Mouse (Mus musculus) embryonic facial prominence, embryonic 10.5 days (tissue): ENCODE results near the gene Lrrc59. TPM values are rescaled to one million over a fixed set of nuclear protein-coding genes. Genes with fewer than 3 reads are reported as not detected.

ENCODE experiments used
- DNase-seq: peaks from one replicate; pipeline ENCODE4 v3.0.0-alpha.2; 2017; ENCODE audit warnings: low spot score
- H3K27ac ChIP-seq: fragments of 300-500 bp; sonication (generic); replicated peaks from 2 replicates; pipeline ENCODE4 v1.5.1; 2016; ENCODE audit warnings: mild to moderate bottlenecking
- H3K27me3 ChIP-seq: fragments of 300-500 bp; sonication (generic); replicated peaks from 2 replicates; pipeline ENCODE4 v1.6.1; 2016; ENCODE audit warnings: low read depth, mild to moderate bottlenecking; ENCODE audit not compliant: poor library complexity, severe bottlenecking
- H3K36me3 ChIP-seq: fragments of 300-500 bp; sonication (generic); replicated peaks from 2 replicates; pipeline ENCODE4 v1.6.1; 2016; ENCODE audit warnings: mild to moderate bottlenecking, moderate library complexity
- H3K4me1 ChIP-seq: fragments of 300-500 bp; sonication (generic); 2 replicates; pipeline ENCODE4 v1.6.1; 2016
- H3K4me3 ChIP-seq: fragments of 300-500 bp; sonication (generic); 2 replicates; pipeline ENCODE4 v1.5.1; 2016; ENCODE audit warnings: mild to moderate bottlenecking, moderate library complexity
- H3K9me3 ChIP-seq: fragments of 300-500 bp; sonication (generic); 2 replicates; pipeline ENCODE4 v1.6.1; 2016; ENCODE audit warnings: mild to moderate bottlenecking
- WGBS: fragments of 180-500 bp; shearing (Covaris S2); methylation state at CpG from one replicate; pipeline ENCODE4 v1.1.7; 2016; 5-methylcytosine and 5-hydroxymethylcytosine counted together
- polyA plus RNA-seq: library from polyadenylated mRNA; unstranded; fragments of >200 nt; fragmentation: Nextera tagmentation; extraction: Ambion mirVana; gene quantifications from 2 replicates; pipeline ENCODE4 v1.2.1, GENCODE M21; 2016

Gene Lrrc59
- polyA plus RNA-seq, 1 experiment from 2014 or later = 258 TPM

GRCm38 (mm10) chr11:94610744-94611740, 18.5 kb upstream of the Lrrc59 start:
- DNase-seq = no peak
- Histone ChIP-seq H3K27me3 (peaks cover 9% of the 10 kb centered on the region), H3K4me1 (no peaks in the 10 kb centered on the region), H3K4me3 (no peak overlapping the region), H3K36me3 (no peaks in the 10 kb centered on the region), H3K9me3 (no peaks in the 10 kb centered on the region), H3K27ac (no peak overlapping the region)
- 77% methylated on average over 4 of the region's 4 CpGs for WGBS

DNA sequence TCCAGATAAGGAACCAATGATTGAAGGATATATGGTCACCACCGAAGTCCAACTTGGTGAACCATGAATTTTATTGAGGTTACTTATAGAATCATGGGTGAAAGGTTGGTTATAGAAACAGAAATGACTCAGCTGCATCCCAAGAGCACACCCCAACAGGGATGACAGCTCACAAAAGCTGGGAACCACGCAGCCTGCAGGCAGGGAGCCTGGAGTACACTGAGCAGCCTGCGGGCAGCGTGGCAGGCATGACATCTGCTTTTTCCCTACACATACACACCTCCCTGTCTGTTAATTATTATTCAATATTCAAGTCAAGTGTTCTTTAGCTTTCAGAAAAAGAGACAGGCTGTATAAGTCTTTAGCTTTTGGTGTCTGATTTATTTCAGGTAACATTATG, 15.0 kb upstream of the Lrrc59 start:
- Histone ChIP-seq H3K9me3 (no peaks in the 10 kb centered on the region), H3K36me3 (no peaks in the 10 kb centered on the region), H3K27me3 (peaks cover 10% of the 10 kb centered on the region), H3K4me3 (no peak overlapping the region), H3K27ac (no peak overlapping the region), H3K4me1 (no peaks in the 10 kb centered on the region)
- DNase-seq = no peak
- WGBS = 81% methylated on average over 4 of the region's 4 CpGs

GRCm38 (mm10) chr11:94615494-94615893, 14.1 kb upstream of the Lrrc59 start:
- Histone ChIP-seq H3K27ac (no peak overlapping the region), H3K27me3 (peaks cover 10% of the 10 kb centered on the region), H3K9me3 (no peaks in the 10 kb centered on the region), H3K36me3 (no peaks in the 10 kb centered on the region), H3K4me3 (no peak overlapping the region), H3K4me1 (no peaks in the 10 kb centered on the region)
- WGBS = 29% methylated on average over 4 of the region's 4 CpGs
- no peak for DNase-seq

DNA sequence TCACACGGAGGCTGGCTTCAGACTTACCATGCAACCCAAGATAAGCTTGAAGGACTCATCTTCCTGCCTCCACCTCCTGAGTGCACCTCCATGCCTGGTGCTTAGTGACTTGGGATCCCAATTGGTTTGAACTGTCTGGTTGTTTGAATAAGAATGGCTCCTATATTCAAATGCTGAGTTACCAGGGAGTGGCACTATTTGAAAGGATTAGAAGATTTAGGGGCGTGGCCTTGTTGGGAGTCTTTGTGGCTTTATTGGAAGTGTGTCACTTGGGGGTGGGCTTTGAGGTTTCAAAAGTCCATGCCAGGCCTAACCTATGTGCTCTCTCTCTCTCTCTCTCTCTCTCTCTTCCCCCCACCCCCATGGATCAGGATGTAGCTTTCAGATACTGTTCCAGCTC, 11.9 kb upstream of the Lrrc59 start:
- DNase-seq = no peak
- WGBS = 93% methylated on average over 2 of the region's 2 CpGs
- Histone ChIP-seq H3K9me3 (no peaks in the 10 kb centered on the region), H3K27me3 (peaks cover 10% of the 10 kb centered on the region), H3K4me3 (no peak overlapping the region), H3K27ac (no peak overlapping the region), H3K4me1 (no peaks in the 10 kb centered on the region), H3K36me3 (no peaks in the 10 kb centered on the region)

DNA sequence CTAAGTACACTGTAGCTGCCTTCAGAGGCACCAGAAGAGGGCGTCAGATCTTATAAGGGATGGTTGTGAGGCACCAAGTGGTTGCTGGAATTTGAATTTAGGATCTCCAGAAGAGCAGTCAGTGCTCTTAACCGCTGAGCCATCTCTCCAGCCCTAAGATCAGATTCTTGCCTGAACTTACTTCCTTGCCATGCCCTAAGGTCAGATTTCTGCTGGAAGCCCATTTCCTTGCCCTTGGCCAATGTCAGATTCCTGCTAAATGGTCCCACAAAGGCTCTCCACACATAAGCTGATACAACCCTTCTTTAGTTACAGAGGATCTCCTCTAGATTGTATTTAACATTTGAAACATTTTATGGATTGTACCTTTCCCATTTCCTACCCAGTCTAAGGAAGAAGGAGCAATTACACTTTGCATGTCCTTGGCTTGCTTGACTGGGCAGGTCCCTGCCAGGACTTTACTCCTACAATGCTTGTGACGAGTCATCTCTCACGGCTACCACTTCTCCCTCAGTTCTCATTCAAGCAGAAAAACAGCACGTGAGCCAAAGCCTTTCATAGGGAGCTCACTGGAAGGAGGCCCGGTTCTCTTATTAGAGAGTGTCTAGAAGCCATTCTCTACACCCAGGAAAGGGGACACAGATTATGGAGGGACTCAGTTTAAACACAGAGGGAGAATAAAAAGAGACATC, 8.7 kb upstream of the Lrrc59 start:
- 69% methylated on average over 6 of the region's 6 CpGs for WGBS
- no peak for DNase-seq
- no peaks in the 10 kb centered on the region for H3K9me3 ChIP-seq
- H3K4me1 ChIP-seq = no peaks in the 10 kb centered on the region
- H3K27ac ChIP-seq = no peak overlapping the region
- peaks cover 2% of the 10 kb centered on the region for H3K27me3 ChIP-seq
- no peaks in the 10 kb centered on the region for H3K36me3 ChIP-seq
- no peak overlapping the region for H3K4me3 ChIP-seq

- H3K27me3 ChIP-seq = no peaks in the 10 kb centered on the region
- no peak overlapping the region for H3K4me3 ChIP-seq
- DNase-seq = no peak
- no peaks in the 10 kb centered on the region for H3K36me3 ChIP-seq
- H3K4me1 ChIP-seq = no peaks in the 10 kb centered on the region
- no peaks in the 10 kb centered on the region for H3K9me3 ChIP-seq
- H3K27ac ChIP-seq = no peak overlapping the region
Observed at GRCm38 (mm10) chr11:94621458-94621852, 8.1 kb upstream of the Lrrc59 start.

- Histone ChIP-seq H3K9me3 (no peaks in the 10 kb centered on the region), H3K4me1 (no peaks in the 10 kb centered on the region), H3K4me3 (no peak overlapping the region), H3K27me3 (no peaks in the 10 kb centered on the region), H3K27ac (no peak overlapping the region), H3K36me3 (no peaks in the 10 kb centered on the region)
- 83% methylated on average over 2 of the region's 2 CpGs for WGBS
- DNase-seq = no peak
Observed at GRCm38 (mm10) chr11:94622162-94622561, 7.4 kb upstream of the Lrrc59 start.

- no peak for DNase-seq
- no peaks in the 10 kb centered on the region for H3K9me3 ChIP-seq
- peak overlapping the region; percentile 97 for H3K4me3 ChIP-seq
- H3K36me3 ChIP-seq = peaks cover 36% of the 10 kb centered on the region
- H3K27me3 ChIP-seq = no peaks in the 10 kb centered on the region
- WGBS = under 1% methylated on average over 28 of the region's 28 CpGs
- peaks cover 17% of the 10 kb centered on the region for H3K4me1 ChIP-seq
- peak overlapping the region; percentile 90 for H3K27ac ChIP-seq
Observed at GRCm38 (mm10) chr11:94629884-94630198, 274 bp downstream of the Lrrc59 start.

DNA sequence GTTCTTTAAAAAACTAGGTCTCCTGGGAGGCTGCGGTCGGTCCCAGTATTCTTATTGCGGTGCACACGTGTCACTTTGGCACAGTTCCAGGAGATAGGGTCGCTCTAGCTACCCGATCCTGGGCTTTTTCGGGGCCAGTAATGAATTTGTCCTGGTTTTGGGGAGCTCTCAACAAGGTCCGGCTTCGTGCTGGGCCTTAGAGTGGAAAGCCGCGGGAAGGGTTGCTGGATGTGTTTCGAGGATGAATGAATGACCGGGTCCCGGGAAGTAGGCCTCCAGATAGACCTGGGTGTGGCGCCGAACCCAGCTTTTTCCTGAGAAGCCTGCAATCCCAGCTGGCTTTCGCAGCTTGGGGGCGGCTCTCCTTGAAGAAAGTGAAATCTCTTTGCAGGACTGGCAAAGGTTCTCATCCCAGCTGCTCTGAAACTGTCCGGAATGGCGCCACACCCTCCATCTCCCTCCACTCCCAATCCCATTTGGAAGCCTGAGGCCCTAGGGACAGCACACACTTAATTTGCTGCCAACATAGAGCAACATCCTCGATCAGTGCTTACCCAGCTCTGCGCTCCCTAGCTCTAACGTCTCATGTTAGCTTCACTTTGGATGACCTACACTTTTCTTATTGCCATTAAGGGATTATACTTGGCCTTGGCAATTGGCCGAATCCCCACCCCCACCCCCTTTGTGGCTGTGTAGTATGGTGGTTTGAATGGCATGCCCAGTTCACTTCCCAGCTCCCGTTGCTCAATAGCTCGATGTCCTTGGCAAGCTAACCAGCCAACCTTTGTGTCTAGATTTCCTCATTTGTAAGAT, 838 bp downstream of the Lrrc59 start:
- DNase-seq = peak; percentile 25
- Histone ChIP-seq H3K27me3 (no peaks in the 10 kb centered on the region), H3K27ac (peak overlapping the region; percentile 90), H3K4me3 (peak overlapping the region; percentile 97), H3K9me3 (no peaks in the 10 kb centered on the region), H3K36me3 (peaks cover 42% of the 10 kb centered on the region), H3K4me1 (peaks cover 17% of the 10 kb centered on the region)
- 15% methylated on average over 26 of the region's 26 CpGs for WGBS

GRCm38 (mm10) chr11:94631969-94632368, 2.4 kb downstream of the Lrrc59 start:
- H3K36me3 ChIP-seq = peaks cover 58% of the 10 kb centered on the region
- no peaks in the 10 kb centered on the region for H3K27me3 ChIP-seq
- H3K27ac ChIP-seq = no peak overlapping the region
- no peak for DNase-seq
- no peaks in the 10 kb centered on the region for H3K9me3 ChIP-seq
- no peak overlapping the region for H3K4me3 ChIP-seq
- 95% methylated on average over 5 of the region's 5 CpGs for WGBS
- peaks cover 17% of the 10 kb centered on the region for H3K4me1 ChIP-seq

DNA sequence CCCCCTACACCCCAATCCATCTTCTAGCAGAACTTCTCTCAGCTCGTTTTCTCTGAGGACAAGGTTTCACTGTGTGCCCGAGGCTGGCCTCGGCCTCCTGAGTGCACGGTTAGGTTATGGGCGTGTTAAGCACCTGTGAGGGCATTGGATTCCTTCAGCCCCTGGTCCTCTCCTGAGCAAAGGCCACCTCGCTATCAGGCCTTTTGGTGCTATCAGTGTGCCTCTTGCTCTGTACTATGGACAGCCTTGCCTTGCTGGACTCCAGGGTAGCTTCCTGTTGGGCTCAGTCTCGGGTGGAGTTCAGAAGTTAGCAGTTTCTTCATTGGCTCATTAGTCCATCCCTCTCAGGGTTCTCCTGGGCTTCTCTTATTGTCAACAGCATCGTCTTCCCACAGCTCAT, 3.4 kb downstream of the Lrrc59 start:
- H3K4me1 ChIP-seq = peaks cover 17% of the 10 kb centered on the region
- no peak overlapping the region for H3K27ac ChIP-seq
- WGBS = 90% methylated on average over 8 of the region's 8 CpGs
- no peaks in the 10 kb centered on the region for H3K9me3 ChIP-seq
- DNase-seq = no peak
- no peaks in the 10 kb centered on the region for H3K27me3 ChIP-seq
- peaks cover 68% of the 10 kb centered on the region for H3K36me3 ChIP-seq
- no peak overlapping the region for H3K4me3 ChIP-seq

DNA sequence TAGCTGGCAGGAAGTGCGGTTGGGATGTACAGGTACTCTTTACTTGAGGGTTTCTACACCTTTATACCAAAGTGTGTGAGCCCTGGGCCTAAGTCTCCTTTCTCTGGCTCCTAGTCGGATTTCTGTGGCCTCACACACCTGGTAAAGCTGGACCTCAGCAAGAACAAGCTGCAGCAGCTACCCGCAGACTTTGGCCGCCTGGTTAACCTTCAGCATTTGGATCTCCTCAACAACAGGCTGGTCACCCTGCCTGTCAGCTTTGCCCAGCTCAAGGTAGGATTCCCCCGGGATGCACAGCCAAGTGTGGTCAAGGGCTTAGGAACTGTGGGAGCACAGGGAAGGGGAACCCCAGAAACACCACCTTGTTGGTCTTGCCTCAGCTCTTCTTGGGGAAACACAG, 4.9 kb downstream of the Lrrc59 start:
- Histone ChIP-seq H3K4me1 (peaks cover 14% of the 10 kb centered on the region), H3K27me3 (no peaks in the 10 kb centered on the region), H3K4me3 (no peak overlapping the region), H3K27ac (no peak overlapping the region), H3K9me3 (no peaks in the 10 kb centered on the region), H3K36me3 (peaks cover 82% of the 10 kb centered on the region)
- no peak for DNase-seq
- WGBS = 89% methylated on average over 5 of the region's 5 CpGs
